Mouse (Mus musculus) MEL (cell line): Measurements from ENCODE around the gene Nbeal1. TPM values are rescaled to one million over a fixed set of nuclear protein-coding genes. Genes with fewer than 3 reads are reported as not detected.

Experiments
- DNase-seq: peaks from one replicate; pipeline ENCODE4 v3.0.0; 2011; ENCODE audit warnings: low read depth, low spot score
- H3K27ac ChIP-seq: 2 replicates; pipeline ENCODE4 v1.5.1; 2012; ENCODE audit warnings: low read depth, mild to moderate bottlenecking, control low read depth, low read length, moderate library complexity; ENCODE audit not compliant: control insufficient read depth
- H3K27me3 ChIP-seq, 2 experiments: fragments of 150-350 bp in 1 of 2; sonication (generic) in 1 of 2; 2 replicates each; pipeline ENCODE4 v1.6.1; 2012; ENCODE audit warnings: low read length in 2 of 2, mild to moderate bottlenecking in 2 of 2, improper control_type of control experiment in 1 of 2, moderate library complexity in 1 of 2; ENCODE audit not compliant: insufficient read depth in 2 of 2, control insufficient read depth in 1 of 2
- H3K36me3 ChIP-seq, 2 experiments: 2 replicates each; pipeline ENCODE4 v1.6.1; 2012 to 2014; ENCODE audit warnings: low read length in 2 of 2, improper control_type of control experiment in 1 of 2, inconsistent platforms in 1 of 2, mild to moderate bottlenecking in 1 of 2; ENCODE audit not compliant: insufficient read depth in 2 of 2, control insufficient read depth in 1 of 2
- H3K4me1 ChIP-seq, 2 experiments: fragments of 150-350 bp in 1 of 2; sonication (generic) in 1 of 2; 2 replicates each; pipeline ENCODE4 v1.6.1; 2012; ENCODE audit warnings: low read length in 2 of 2, improper control_type of control experiment in 1 of 2, mild to moderate bottlenecking in 1 of 2; ENCODE audit not compliant: insufficient read depth in 2 of 2, control insufficient read depth in 1 of 2
- H3K4me3 ChIP-seq, 2 experiments: fragments of 150-350 bp in 1 of 2; sonication (generic) in 1 of 2; 2 replicates each; pipeline ENCODE4 v1.5.1; 2012; ENCODE audit warnings: low read depth in 2 of 2, low read length in 2 of 2, mild to moderate bottlenecking in 2 of 2, moderate library complexity in 2 of 2, control low read depth in 1 of 2, improper control_type of control experiment in 1 of 2; ENCODE audit not compliant: control insufficient read depth in 1 of 2, insufficient read depth in 1 of 2
- H3K79me2 ChIP-seq: 2 replicates; pipeline ENCODE4 v1.6.1; 2012; ENCODE audit warnings: mild to moderate bottlenecking, low read length, moderate library complexity; ENCODE audit not compliant: control insufficient read depth, poor library complexity, insufficient read depth
- H3K9ac ChIP-seq: 2 replicates; pipeline ENCODE4 v1.6.1; 2012; ENCODE audit warnings: low read depth, mild to moderate bottlenecking, control low read depth, low read length, moderate library complexity; ENCODE audit not compliant: control insufficient read depth, poor library complexity, severe bottlenecking
- H3K9me3 ChIP-seq: fragments of 150-350 bp; sonication (generic); replicated peaks from 2 replicates; pipeline ENCODE4 v1.6.1; 2012; ENCODE audit warnings: mild to moderate bottlenecking, low read length, improper control_type of control experiment, moderate library complexity; ENCODE audit not compliant: insufficient read depth
- BHLHE40 ChIP-seq: IDR thresholded peaks from 2 replicates; pipeline ENCODE4 v1.6.1; 2012; ENCODE audit warnings: low read depth, mild to moderate bottlenecking, inconsistent platforms, low read length, improper control_type of control experiment, borderline replicate concordance
- CHD1 ChIP-seq: IDR thresholded peaks from 2 replicates; pipeline ENCODE4 v1.6.1; 2012; ENCODE audit warnings: low read depth, mild to moderate bottlenecking, inconsistent platforms, low read length, improper control_type of control experiment
- CHD2 ChIP-seq: IDR thresholded peaks from 2 replicates; pipeline ENCODE4 v1.6.1; 2011; ENCODE audit warnings: low read length, improper control_type of control experiment
- ELF1 ChIP-seq: IDR thresholded peaks from 2 replicates; pipeline ENCODE4 v1.6.1; 2014; ENCODE audit warnings: low read depth, mild to moderate bottlenecking, inconsistent platforms, low read length, improper control_type of control experiment, moderate library complexity
- EP300 ChIP-seq, 2 experiments: IDR thresholded peaks; 2 replicates each; pipeline ENCODE4 v1.6.1; 2011; ENCODE audit warnings: improper control_type of control experiment in 2 of 2, low read length in 2 of 2, low read depth in 1 of 2, mild to moderate bottlenecking in 1 of 2
- GABPA ChIP-seq: IDR thresholded peaks from 2 replicates; pipeline ENCODE4 v1.6.1; 2012; ENCODE audit warnings: low read depth, mild to moderate bottlenecking, inconsistent platforms, low read length, improper control_type of control experiment, moderate library complexity
- GATA1 ChIP-seq: IDR thresholded peaks from 2 replicates; pipeline ENCODE4 v1.6.1; 2011; ENCODE audit warnings: low read depth, low read length, improper control_type of control experiment
- HCFC1 ChIP-seq: IDR thresholded peaks from 2 replicates; pipeline ENCODE4 v1.6.1; 2012; ENCODE audit warnings: low read depth, mild to moderate bottlenecking, inconsistent platforms, low read length, improper control_type of control experiment, moderate library complexity
- MAX ChIP-seq: IDR thresholded peaks from 2 replicates; pipeline ENCODE4 v1.6.1; 2011; ENCODE audit warnings: low read length, improper control_type of control experiment
- MXI1 ChIP-seq: IDR thresholded peaks from 2 replicates; pipeline ENCODE4 v1.6.1; 2011; ENCODE audit warnings: mild to moderate bottlenecking, low read depth, low read length, improper control_type of control experiment
- MYC ChIP-seq: IDR thresholded peaks from 2 replicates; pipeline ENCODE4 v1.6.1; 2011; ENCODE audit warnings: low read depth, mild to moderate bottlenecking, low read length, improper control_type of control experiment, moderate library complexity
- NELFE ChIP-seq: IDR thresholded peaks from 2 replicates; pipeline ENCODE4 v1.6.1; 2011; ENCODE audit warnings: low read depth, low read length, improper control_type of control experiment
- POLR2A ChIP-seq, 2 experiments: IDR thresholded peaks; 2 replicates each; pipeline ENCODE4 v1.6.1; 2011 to 2012; ENCODE audit warnings: low read length in 2 of 2, mild to moderate bottlenecking in 2 of 2, control low read depth in 1 of 2, improper control_type of control experiment in 1 of 2, low read depth in 1 of 2, moderate library complexity in 1 of 2; ENCODE audit not compliant: control insufficient read depth in 1 of 2, insufficient read depth in 1 of 2, poor library complexity in 1 of 2
- POLR2AphosphoS2 ChIP-seq: IDR thresholded peaks from 2 replicates; pipeline ENCODE4 v1.6.1; 2011; ENCODE audit warnings: low read length, improper control_type of control experiment
- POLR2AphosphoS5 ChIP-seq: IDR thresholded peaks from 2 replicates; pipeline ENCODE4 v1.6.1; 2012; ENCODE audit warnings: low read depth, borderline replicate concordance, mild to moderate bottlenecking, inconsistent platforms, low read length, moderate library complexity, mixed read lengths
- RCOR1 ChIP-seq: IDR thresholded peaks from 2 replicates; pipeline ENCODE4 v1.6.1; 2012; ENCODE audit warnings: low read depth, mild to moderate bottlenecking, inconsistent platforms, low read length, improper control_type of control experiment
- SIN3A ChIP-seq: IDR thresholded peaks from 2 replicates; pipeline ENCODE4 v1.6.1; 2012; ENCODE audit warnings: low read length, improper control_type of control experiment, inconsistent platforms
- SMC3 ChIP-seq: IDR thresholded peaks from 2 replicates; pipeline ENCODE4 v1.6.1; 2011; ENCODE audit warnings: low read depth, low read length, improper control_type of control experiment
- TBP ChIP-seq: IDR thresholded peaks from 2 replicates; pipeline ENCODE4 v1.8.0; 2011; ENCODE audit warnings: low read depth, low read length, improper control_type of control experiment
- TCF12 ChIP-seq: IDR thresholded peaks from 2 replicates; pipeline ENCODE4 v1.6.1; 2014; ENCODE audit warnings: low read depth, mild to moderate bottlenecking, inconsistent platforms, low read length, improper control_type of control experiment, moderate library complexity
- polyA plus RNA-seq, 2 experiments: library from polyadenylated mRNA; stranded (reverse) in 1 of 2; unstranded in 1 of 2; fragments of >175 nt in 1 of 2; fragments of >200 nt in 1 of 2; gene quantifications; 2 replicates each; pipeline versions ENCODE4 v1.2.1 to v1.2.4; 2012; ENCODE audit warnings: low replicate concordance in 2 of 2, low read depth in 1 of 2; ENCODE audit not compliant: insufficient read length in 2 of 2, insufficient read depth in 1 of 2, missing spikeins in 1 of 2
- total RNA-seq: library from RNA; depleted of rRNA; stranded (reverse); fragments of 300-350 nt; gene quantifications from 2 replicates; pipeline ENCODE4 v1.2.3, GENCODE M21; 2012

Gene Nbeal1
- total and polyA plus RNA-seq, 3 experiments: 1.5 to 2.0 TPM; not detected in 1

DNA sequence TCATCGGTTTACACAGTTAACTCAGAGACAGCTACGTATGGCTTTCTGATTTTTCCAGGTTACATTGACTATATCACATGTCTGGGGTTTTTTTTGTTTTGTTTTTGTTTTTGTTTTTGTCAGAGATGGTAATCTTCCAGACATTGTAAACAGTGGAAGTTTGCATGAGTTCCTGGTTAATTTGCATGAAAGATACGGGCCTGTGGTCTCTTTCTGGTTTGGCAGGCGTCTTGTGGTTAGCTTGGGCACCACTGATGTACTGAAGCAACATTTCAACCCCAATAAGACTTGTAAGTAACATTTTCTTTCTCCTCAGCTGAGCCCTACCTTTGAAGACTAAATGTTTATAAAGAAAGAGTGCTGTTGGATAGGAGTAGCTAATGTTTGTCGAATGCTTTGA is 172.4 kb downstream of the Nbeal1 start:
- TF ChIP-seq POLR2AphosphoS2 (no peak), POLR2A (IDR thresholded peaks at IDR 0.05; ENCODE audit: control insufficient read depth in 1 of 2, insufficient read depth in 1 of 2, low read depth in 1 of 2, low read length in 2 of 2, poor library complexity in 1 of 2) (no peak), TCF12 (0 out of 2 replicates have a peak, but pooled peaks have one; percentile 9), NELFE (no peak), ELF1 (no peak), MXI1 (no peak), CHD1 (no peak), TBP (no peak), EP300 (IDR thresholded peaks at IDR 0.05; ENCODE audit: low read depth in 1 of 2, low read length in 2 of 2) (peak in 1 of 2 experiments; percentile 31; a peak in 1 of 4 replicates), GATA1 (peak; percentile 42; the same call in 1 of the 2 replicates), SIN3A (no peak)
- peaks cover 0 to 16% of the 10 kb centered on the region in 2 experiments for H3K36me3 ChIP-seq
- DNase-seq: peak; percentile 51
- H3K27ac ChIP-seq: no peak overlapping the region
- no peak overlapping the region for H3K9ac ChIP-seq
- no peaks in the 10 kb centered on the region for H3K27me3 ChIP-seq
- peaks cover 5% of the 10 kb centered on the region; the same call in 1 of the 2 replicates for H3K79me2 ChIP-seq
- peaks cover 2 to 14% of the 10 kb centered on the region in 2 experiments for H3K4me1 ChIP-seq
- H3K9me3 ChIP-seq: no peaks in the 10 kb centered on the region
- no peak overlapping the region for H3K4me3 ChIP-seq

- TF ChIP-seq ELF1 (no peak), MAX (no peak), CHD2 (no peak), POLR2AphosphoS5 (no peak), HCFC1 (no peak), RCOR1 (no peak), BHLHE40 (no peak), GATA1 (no peak), SMC3 (no peak), NELFE (no peak), GABPA (no peak), MYC (no peak)
- DNase-seq: peak; percentile 16
- no peaks in the 10 kb centered on the region for H3K9me3 ChIP-seq
- no peak overlapping the region for H3K9ac ChIP-seq
- no peaks in the 10 kb centered on the region for H3K27me3 ChIP-seq
- no peak overlapping the region for H3K4me3 ChIP-seq
- no peaks in the 10 kb centered on the region for H3K79me2 ChIP-seq
- peaks cover 0 to 5% of the 10 kb centered on the region in 2 experiments; a peak in 2 of 4 replicates for H3K36me3 ChIP-seq
- no peaks in the 10 kb centered on the region for H3K4me1 ChIP-seq
- H3K27ac ChIP-seq: no peak overlapping the region
Measured at GRCm38 (mm10) chr1:60361626-60362025, 181.2 kb downstream of the Nbeal1 start.
